Mouse (Mus musculus): ENCODE measurements at regions not wholly inside any gene's neighbourhood (a gene's known extent, or its start where the extent isn't known, plus 50 kb on each side); places are given as distances from the start of the nearest gene placed in this dataset.

- TF ChIP-seq GATA4 (IDR thresholded peaks at IDR 0.05; ENCODE audit: insufficient replicate concordance, low read length): no peak
Observed at GRCm38 (mm10) chr10:122553851-122554250, 105.6 kb downstream of the Avpr1a start.

- TF ChIP-seq GATA4 (IDR thresholded peaks at IDR 0.05; ENCODE audit: insufficient replicate concordance, low read length): no peak
Observed at GRCm38 (mm10) chr10:122558660-122559059, 110.4 kb downstream of the Avpr1a start.

- TF ChIP-seq GATA4 (IDR thresholded peaks at IDR 0.05; ENCODE audit: insufficient replicate concordance, low read length): no peak
Observed at GRCm38 (mm10) chr10:122560001-122560695, 111.8 kb downstream of the Avpr1a start.

GRCm38 (mm10) chr10:122561924-122562323, 113.6 kb downstream of the Avpr1a start:
- TF ChIP-seq GATA4 (IDR thresholded peaks at IDR 0.05; ENCODE audit: insufficient replicate concordance, low read length): no peak

- TF ChIP-seq GATA4 (IDR thresholded peaks at IDR 0.05; ENCODE audit: insufficient replicate concordance, low read length): no peak
Observed at GRCm38 (mm10) chr10:122562542-122562941, 114.2 kb downstream of the Avpr1a start.

- no peak for TF ChIP-seq GATA4 (IDR thresholded peaks at IDR 0.05; ENCODE audit: insufficient replicate concordance, low read length)
Observed at GRCm38 (mm10) chr10:122563973-122564372, 114.6 kb upstream of the Ppm1h start.

GRCm38 (mm10) chr10:122564473-122564872, 114.1 kb upstream of the Ppm1h start:
- no peak for TF ChIP-seq GATA4 (IDR thresholded peaks at IDR 0.05; ENCODE audit: insufficient replicate concordance, low read length)

GRCm38 (mm10) chr10:122566601-122567000, 112.0 kb upstream of the Ppm1h start:
- no peak for TF ChIP-seq GATA4 (IDR thresholded peaks at IDR 0.05; ENCODE audit: insufficient replicate concordance, low read length)

GRCm38 (mm10) chr10:122569546-122570202, 108.9 kb upstream of the Ppm1h start:
- no peak for TF ChIP-seq GATA4 (IDR thresholded peaks at IDR 0.05; ENCODE audit: insufficient replicate concordance, low read length)

- TF ChIP-seq GATA4 (IDR thresholded peaks at IDR 0.05; ENCODE audit: insufficient replicate concordance, low read length): no peak
Observed at GRCm38 (mm10) chr10:122570909-122571551, 107.5 kb upstream of the Ppm1h start.

GRCm38 (mm10) chr10:122576171-122577063, 102.1 kb upstream of the Ppm1h start:
- no peak for TF ChIP-seq GATA4 (IDR thresholded peaks at IDR 0.05; ENCODE audit: insufficient replicate concordance, low read length)

GRCm38 (mm10) chr10:122578209-122579001, 100.2 kb upstream of the Ppm1h start:
- TF ChIP-seq GATA4 (IDR thresholded peaks at IDR 0.05; ENCODE audit: insufficient replicate concordance, low read length): no peak

GRCm38 (mm10) chr10:122581096-122581495, 97.5 kb upstream of the Ppm1h start:
- TF ChIP-seq GATA4 (IDR thresholded peaks at IDR 0.05; ENCODE audit: insufficient replicate concordance, low read length): no peak

GRCm38 (mm10) chr10:122587541-122587940, 91.0 kb upstream of the Ppm1h start:
- no peak for TF ChIP-seq GATA4 (IDR thresholded peaks at IDR 0.05; ENCODE audit: insufficient replicate concordance, low read length)
